Mouse (Mus musculus) ES-Bruce4 (cell line): ENCODE results near the gene Clec18a. TPM values are rescaled to one million over a fixed set of nuclear protein-coding genes. Genes with fewer than 3 reads are reported as not detected.

Experiments
- H3K27ac ChIP-seq: 2 replicates; pipeline ENCODE4 v1.5.1; 2012; ENCODE audit warnings: low read length, inconsistent platforms; ENCODE audit not compliant: insufficient read depth
- H3K27me3 ChIP-seq: 2 replicates; pipeline ENCODE4 v1.6.1; 2012; ENCODE audit warnings: mild to moderate bottlenecking, low read length, inconsistent platforms; ENCODE audit not compliant: control insufficient read depth, poor library complexity, insufficient read depth, severe bottlenecking
- H3K36me3 ChIP-seq: 2 replicates; pipeline ENCODE4 v1.6.1; 2012; ENCODE audit warnings: inconsistent platforms, mild to moderate bottlenecking, low read length, moderate library complexity; ENCODE audit not compliant: control insufficient read depth, poor library complexity, insufficient read depth, severe bottlenecking
- H3K4me1 ChIP-seq: one replicate; pipeline ENCODE4 v1.8.1; 2011; ENCODE audit warnings: low read length; ENCODE audit not compliant: control insufficient read depth, insufficient read depth
- H3K4me3 ChIP-seq: 2 replicates; pipeline ENCODE4 v1.5.1; 2011; ENCODE audit warnings: low read depth, mild to moderate bottlenecking, low read length
- H3K9ac ChIP-seq: 2 replicates; pipeline ENCODE4 v1.6.1; 2012; ENCODE audit warnings: low read depth, mild to moderate bottlenecking, inconsistent platforms; ENCODE audit not compliant: poor library complexity, severe bottlenecking
- H3K9me3 ChIP-seq: replicated peaks from 2 replicates; pipeline ENCODE4 v1.6.1; 2012; ENCODE audit warnings: mild to moderate bottlenecking, low read length, inconsistent platforms; ENCODE audit not compliant: control insufficient read depth, poor library complexity, insufficient read depth, severe bottlenecking
- CTCF ChIP-seq: IDR thresholded peaks from one replicate; pipeline ENCODE4 v1.8.1; 2011; ENCODE audit warnings: low read depth, low read length
- EP300 ChIP-seq: IDR thresholded peaks from 2 replicates; pipeline ENCODE4 v1.6.1; 2011; ENCODE audit warnings: low read depth, low read length; ENCODE audit not compliant: insufficient read depth
- POLR2A ChIP-seq: IDR thresholded peaks from one replicate; pipeline ENCODE4 v1.8.1; 2011; ENCODE audit warnings: low read length; ENCODE audit not compliant: insufficient read depth
- polyA plus RNA-seq: library from polyadenylated mRNA; stranded (reverse); fragments of >200 nt; gene quantifications from 2 replicates; pipeline ENCODE4 v1.2.4, GENCODE M21; 2011; ENCODE audit warnings: low read depth; ENCODE audit not compliant: missing spikeins, insufficient read depth, insufficient read length

The Clec18a gene
- polyA plus RNA-seq, 1 experiment, result not detected

DNA sequence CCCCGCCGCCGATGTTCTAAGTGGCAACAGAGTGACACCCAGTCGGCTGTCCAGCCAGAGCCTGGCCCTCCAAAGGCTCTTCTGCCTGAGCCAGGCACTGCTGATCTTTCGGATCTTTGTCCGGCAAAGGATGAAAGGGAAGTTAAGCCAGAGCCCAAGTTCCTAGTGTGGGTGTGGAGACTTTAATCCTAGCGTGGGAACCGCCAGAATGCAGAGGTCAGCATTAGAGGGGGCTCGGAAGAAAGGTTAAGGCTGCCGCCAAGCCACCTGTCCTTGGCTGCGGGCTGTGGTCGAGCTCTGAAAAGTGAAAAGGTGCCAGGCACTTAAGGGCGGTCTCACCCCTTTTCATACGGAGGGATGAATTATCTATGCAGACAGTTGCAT, 30.5 kb downstream of the Clec18a start:
- TF ChIP-seq POLR2A (no peak), CTCF (no peak), EP300 (no peak)
- Histone ChIP-seq H3K27ac (no peak overlapping the region), H3K4me1 (peaks cover 4% of the 10 kb centered on the region), H3K9me3 (no peaks in the 10 kb centered on the region), H3K9ac (peak overlapping the region; percentile 59), H3K4me3 (peak overlapping the region; percentile 84), H3K36me3 (peaks cover 9% of the 10 kb centered on the region), H3K27me3 (no peaks in the 10 kb centered on the region)

GRCm38 (mm10) chr8:111058946-111059572, 33.2 kb downstream of the Clec18a start:
- no peak for TF ChIP-seq CTCF
- no peak for TF ChIP-seq POLR2A
- no peak for TF ChIP-seq EP300
- Histone ChIP-seq H3K27me3 (no peaks in the 10 kb centered on the region), H3K4me3 (no peak overlapping the region), H3K9me3 (no peaks in the 10 kb centered on the region), H3K27ac (no peak overlapping the region), H3K36me3 (peaks cover 26% of the 10 kb centered on the region), H3K4me1 (peaks cover 4% of the 10 kb centered on the region), H3K9ac (no peak overlapping the region)

GRCm38 (mm10) chr8:111056691-111057293, 35.4 kb downstream of the Clec18a start:
- no peaks in the 10 kb centered on the region for H3K27me3 ChIP-seq
- TF ChIP-seq EP300 (no peak), POLR2A (no peak), CTCF (no peak)
- peak overlapping the region; percentile 86 for H3K4me3 ChIP-seq
- H3K4me1 ChIP-seq, result peaks cover 4% of the 10 kb centered on the region
- no peaks in the 10 kb centered on the region for H3K9me3 ChIP-seq
- peak overlapping the region; percentile 82 for H3K27ac ChIP-seq
- H3K36me3 ChIP-seq, result peaks cover 49% of the 10 kb centered on the region
- peak overlapping the region; percentile 94 for H3K9ac ChIP-seq

DNA sequence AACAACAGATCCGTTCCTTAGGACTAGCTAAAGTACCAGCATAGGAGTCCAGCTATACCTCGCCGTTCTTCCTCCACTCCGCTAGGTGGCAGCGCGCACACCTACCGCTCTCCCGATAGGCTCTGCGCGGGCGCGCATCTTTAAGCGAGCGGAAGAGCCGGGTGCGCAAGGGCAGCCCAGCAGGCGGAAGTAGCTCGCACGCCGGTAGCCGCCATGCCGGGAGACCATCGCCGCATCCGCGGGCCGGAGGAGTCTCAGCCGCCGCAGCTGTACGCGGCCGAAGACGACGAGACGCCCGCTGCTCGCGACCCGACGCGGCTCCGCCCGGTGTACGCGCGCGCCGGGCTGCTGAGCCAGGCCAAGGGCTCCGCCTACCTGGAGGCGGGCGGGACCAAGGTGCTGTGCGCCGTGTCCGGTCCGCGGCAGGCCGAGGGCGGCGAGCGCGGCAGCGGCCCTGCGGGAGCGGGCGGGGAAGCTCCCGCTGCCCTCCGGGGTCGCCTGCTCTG, 36.0 kb downstream of the Clec18a start, which contains the start of gene Exosc6:
Exosc6 (plus strand) TSS at position 182 of the 506 bp plus-strand sequence.
- Histone ChIP-seq H3K27me3 (no peaks in the 10 kb centered on the region), H3K9ac (peak within 1 kb of the TSS; percentile 94), H3K36me3 (peaks cover 55% of the 10 kb centered on the region), H3K4me3 (peak within 1 kb of the TSS; percentile 86), H3K27ac (peak within 1 kb of the TSS; percentile 93), H3K4me1 (peaks cover 4% of the 10 kb centered on the region), H3K9me3 (no peaks in the 10 kb centered on the region)
- TF ChIP-seq EP300 (peak; percentile 50; the same call in 1 of the 2 replicates), POLR2A (peak; percentile 34), CTCF (peak; percentile 93)

DNA sequence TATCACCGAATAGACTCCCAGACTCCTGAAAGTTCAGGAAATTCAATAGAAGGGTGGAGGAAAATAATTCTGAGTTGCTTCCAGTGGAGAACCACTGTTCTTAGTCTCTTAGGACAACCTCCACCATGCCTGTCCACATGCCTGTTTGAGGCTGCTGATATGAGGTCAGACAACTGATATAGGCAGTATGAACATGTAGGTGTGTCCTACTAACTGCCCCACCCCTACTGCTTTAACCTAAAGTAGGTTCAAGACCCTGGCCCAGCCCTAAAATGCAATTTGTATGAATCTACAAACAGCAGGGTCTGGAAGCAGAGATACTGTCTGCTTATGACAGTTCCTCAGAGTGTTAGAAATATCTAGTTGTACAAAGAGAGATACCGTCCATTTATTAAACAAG, 36.6 kb downstream of the Clec18a start:
- H3K36me3 ChIP-seq, result peaks cover 60% of the 10 kb centered on the region
- no peaks in the 10 kb centered on the region for H3K27me3 ChIP-seq
- peaks cover 4% of the 10 kb centered on the region for H3K4me1 ChIP-seq
- no peaks in the 10 kb centered on the region for H3K9me3 ChIP-seq
- H3K9ac ChIP-seq, result no peak overlapping the region
- no peak overlapping the region for H3K4me3 ChIP-seq
- no peak for TF ChIP-seq POLR2A
- no peak for TF ChIP-seq CTCF
- TF ChIP-seq EP300, result no peak
- peak overlapping the region; percentile 93 for H3K27ac ChIP-seq

DNA sequence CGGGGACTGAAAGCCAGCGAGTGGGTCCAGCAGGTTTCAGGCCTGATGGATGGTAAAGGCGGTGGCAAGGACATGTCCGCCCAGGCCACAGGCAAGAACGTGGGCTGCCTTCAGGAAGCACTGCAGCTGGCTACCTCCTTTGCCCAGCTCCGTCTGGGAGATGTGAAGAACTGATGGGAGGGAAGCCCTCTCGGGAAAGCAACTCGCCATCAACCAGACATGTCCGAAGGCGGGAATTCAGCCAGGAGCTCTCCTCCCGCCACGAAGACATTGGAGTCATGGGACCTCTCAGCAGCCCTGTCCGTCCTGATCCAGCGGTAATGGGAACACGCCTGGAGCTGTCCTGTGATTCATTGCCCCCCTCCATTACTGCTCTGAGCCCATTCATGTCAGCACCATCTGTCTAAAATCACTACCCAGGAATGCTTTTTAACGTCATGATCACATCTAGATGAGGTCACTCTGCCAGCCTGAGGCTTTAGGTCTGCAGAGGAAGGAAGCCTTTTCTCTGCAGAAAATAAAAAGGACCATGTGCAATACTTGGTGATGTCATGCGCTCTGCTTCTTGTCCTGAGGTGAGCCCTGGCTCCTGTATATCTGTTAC, 37.1 kb downstream of the Clec18a start:
- Histone ChIP-seq H3K36me3 (peaks cover 65% of the 10 kb centered on the region), H3K9me3 (no peaks in the 10 kb centered on the region), H3K4me3 (no peak overlapping the region), H3K9ac (0 out of 2 replicates have a peak overlapping the region, but pooled peaks have one; percentile 5), H3K27ac (peak overlapping the region; percentile 93), H3K27me3 (no peaks in the 10 kb centered on the region), H3K4me1 (peaks cover 4% of the 10 kb centered on the region)
- TF ChIP-seq POLR2A (no peak), CTCF (no peak), EP300 (no peak)
